Comparison of ENCODE assay signal across 9 mouse cellular contexts in genomic region chr6:128842356-128842944, GRCm38 (mm10). TPM values are rescaled to one million over a fixed set of nuclear protein-coding genes. Genes with fewer than 3 reads are reported as not detected.
DNase-seq lines count a peak whose midpoint lies in the region; ATAC-seq and TF ChIP-seq lines count a peak whose summit lies in the region.
"Had no signal": no experiment of that assay in that cellular context is flagged by ENCODE, and none has a peak within 500 bp of the region (broad histone marks: within the 10 kb centered on the region; RNA-seq: fewer than 3 reads in every experiment).

No protein-coding gene starts in this region.

- no peak for TF ChIP-seq EP300 in heart, adult 2 months (IDR thresholded peaks at IDR 0.05; ENCODE audit: insufficient read depth, low read depth, low read length)
- no peak for TF ChIP-seq EP300 in liver, embryonic 14.5 days (IDR thresholded peaks at IDR 0.05; ENCODE audit: low read depth)

- no peak for DNase-seq in heart, adult 2 months
- no peak for DNase-seq in heart, adult 18-20 months
- DNase-seq in A20 (ENCODE audit: low read depth, low spot score): peak; percentile 74
- DNase-seq in forebrain, embryonic 11.5 days (ENCODE audit: low spot score): no peak
- no peak for DNase-seq in liver, embryonic 14.5 days (ENCODE audit: low read depth in 3 of 3, low spot score in 3 of 3)
- no peak for DNase-seq in left cerebral cortex, adult 11 months (ENCODE audit: low spot score)
- DNase-seq in thymus, postnatal 10 days (ENCODE audit: low spot score in 2 of 2): no peak

- no peaks in the 10 kb centered on the region for H3K79me2 ChIP-seq in heart, adult 2 months (replicated peaks; ENCODE audit: control insufficient read depth, insufficient read depth, low read length)

- peak overlapping the region; percentile 95 for H3K9ac ChIP-seq in heart, adult 2 months (ENCODE audit: low read depth, low read length)
- peak overlapping the region; percentile 73 for H3K9ac ChIP-seq in forebrain, embryonic 11.5 days (ENCODE audit: low read length)
- H3K9ac ChIP-seq in liver, embryonic 14.5 days (replicated peaks): peak overlapping the region; percentile 75

- peak overlapping the region; percentile 59 for H3K4me2 ChIP-seq in forebrain, embryonic 11.5 days (ENCODE audit: low read depth, low read length, severe bottlenecking)
- H3K4me2 ChIP-seq in liver, embryonic 14.5 days (ENCODE audit: low read depth): peak overlapping the region; percentile 81

- intact Hi-C loops in heart, adult 2 months (cut with DNase I): loop anchor here (2.0 to 5.0 kb wide), 2 partner anchors 14 to 405 kb away; partner anchors contain the start of gene Fkbp4

- H3K9me3 ChIP-seq in forebrain, embryonic 11.5 days (ENCODE audit: control insufficient read depth, low read length): no peaks in the 10 kb centered on the region
- H3K9me3 ChIP-seq in liver, embryonic 14.5 days (ENCODE audit: control insufficient read depth, low read length): no peaks in the 10 kb centered on the region

- no peak for TF ChIP-seq CTCF in heart, adult 2 months (IDR thresholded peaks at IDR 0.05)
- TF ChIP-seq CTCF in liver, embryonic 14.5 days (IDR thresholded peaks at IDR 0.05; ENCODE audit: low read depth): no peak

- H3K27me3 ChIP-seq in heart, adult 2 months (ENCODE audit: control insufficient read depth, insufficient read depth, low read length): no peaks in the 10 kb centered on the region
- H3K27me3 ChIP-seq in forebrain, embryonic 11.5 days (ENCODE audit: control insufficient read depth, insufficient read depth, low read length): no peaks in the 10 kb centered on the region
- no peaks in the 10 kb centered on the region for H3K27me3 ChIP-seq in liver, embryonic 14.5 days (ENCODE audit: control insufficient read depth, insufficient read depth, low read length)
- H3K27me3 ChIP-seq: Patski had no signal

- peak overlapping the region; percentile 86 for H3K4me3 ChIP-seq in heart, adult 2 months
- H3K4me3 ChIP-seq in forebrain, embryonic 11.5 days (ENCODE audit: low read depth, low read length): peak overlapping the region; percentile 76
- H3K4me3 ChIP-seq in liver, embryonic 14.5 days (ENCODE audit: insufficient read depth in 1 of 2, low read depth in 2 of 2, low read length in 2 of 2): peak overlapping the region; percentile 75 to 86

- H3K27ac ChIP-seq in heart, adult 2 months: peak overlapping the region; percentile 96
- peak overlapping the region; percentile 62; the same call in 1 of the 2 replicates for H3K27ac ChIP-seq in forebrain, embryonic 11.5 days (ENCODE audit: low read depth, low read length)
- H3K27ac ChIP-seq in liver, embryonic 14.5 days: no peak overlapping the region

- WGBS in heart, adult 2 months: under 1% methylated on average over 20 of the region's 20 CpGs
- WGBS in forebrain, embryonic 11.5 days: under 1% methylated on average over 20 of the region's 20 CpGs
- WGBS in liver, embryonic 14.5 days (ENCODE audit: insufficient replicate concordance): 2% methylated on average over 20 of the region's 20 CpGs

- no peak for ATAC-seq in forebrain, embryonic 11.5 days (replicated peaks; ENCODE audit: low FRiP score)
- no peak for ATAC-seq in liver, embryonic 14.5 days (ENCODE audit: insufficient read depth)
- ATAC-seq in inflammation-experienced regulatory T-cells, adult 6 months: no peak

- TF ChIP-seq POLR2A in heart, adult 2 months (IDR thresholded peaks at IDR 0.05; ENCODE audit: insufficient read depth, low read depth, low read length): no peak

- H3K36me3 ChIP-seq in heart, adult 2 months (ENCODE audit: control insufficient read depth, insufficient read depth, low read length): no peaks in the 10 kb centered on the region
- H3K36me3 ChIP-seq in forebrain, embryonic 11.5 days (ENCODE audit: control insufficient read depth, insufficient read depth, low read length): no peaks in the 10 kb centered on the region
- H3K36me3 ChIP-seq in liver, embryonic 14.5 days (replicated peaks; ENCODE audit: control insufficient read depth, insufficient read depth, low read depth): no peaks in the 10 kb centered on the region

- peaks cover 6% of the 10 kb centered on the region; the same call in 1 of the 2 replicates for H3K4me1 ChIP-seq in heart, adult 2 months (ENCODE audit: control insufficient read depth, insufficient read depth, low read length)
- peaks cover 9% of the 10 kb centered on the region; the same call in 1 of the 2 replicates for H3K4me1 ChIP-seq in forebrain, embryonic 11.5 days (replicated peaks; ENCODE audit: control insufficient read depth, insufficient read depth, low read length)
- peaks cover 3 to 24% of the 10 kb centered on the region in 2 experiments for H3K4me1 ChIP-seq in liver, embryonic 14.5 days (replicated peaks; ENCODE audit: control insufficient read depth in 2 of 2, insufficient read depth in 2 of 2, low read length in 1 of 2)

RNA-seq across cellular contexts. Expression of gene Klrb1b, which starts 16.3 kb away (rescaled TPM):
- not detected for total RNA-seq in heart, adult 2 months (2021)
- 0.41 TPM in 1 of 2 replicates, not detected in the other for polyA plus RNA-seq in heart, adult 2 months (2012; rRNA removed)
- under 1 TPM; 0.21 to 0.45 TPM for total RNA-seq in heart, adult 18-20 months (2021)
- not detected in 2 replicates for polyA plus RNA-seq in forebrain, embryonic 11.5 days (2014; fragmentation: Nextera tagmentation; extraction: Ambion mirVana)
- polyA plus RNA-seq in liver, embryonic 14.5 days (2012; rRNA removed): 0.08 and 0.18 TPM in 2 replicates
- polyA plus RNA-seq in liver, embryonic 14.5 days (2014; fragmentation: Nextera tagmentation; extraction: Ambion mirVana): 0.13 TPM in 1 of 2 replicates, not detected in the other
- under 1 TPM in 1 of 3 experiments, not detected in 2; 0.79 TPM for polyA plus RNA-seq in inflammation-experienced regulatory T-cells, adult 6 months (2017; shearing (Covaris generic))
- polyA plus RNA-seq: Patski had no signal

RNA-seq across cellular contexts. Expression of gene Gm44511, which starts 16.3 kb away (rescaled TPM):
- not detected for total RNA-seq in heart, adult 2 months (2021)
- polyA plus RNA-seq in heart, adult 2 months (2012; rRNA removed): 0.86 TPM in 1 of 2 replicates, not detected in the other
- not detected for total RNA-seq in heart, adult 18-20 months (2021)
- polyA plus RNA-seq in forebrain, embryonic 11.5 days (2014; fragmentation: Nextera tagmentation; extraction: Ambion mirVana): not detected in 2 replicates
- polyA plus RNA-seq in liver, embryonic 14.5 days (2012; rRNA removed): not detected in 2 replicates
- polyA plus RNA-seq in liver, embryonic 14.5 days (2014; fragmentation: Nextera tagmentation; extraction: Ambion mirVana): not detected in 2 replicates
- polyA plus RNA-seq in inflammation-experienced regulatory T-cells, adult 6 months (2017; shearing (Covaris generic)): not detected
- polyA plus RNA-seq: Patski had no signal

RNA-seq across cellular contexts. Expression of gene Clec2i, which starts 44.9 kb away (rescaled TPM):
- total RNA-seq in heart, adult 2 months (2021): under 1 TPM in 1 of 2 experiments, not detected in 1; 0.14 TPM
- polyA plus RNA-seq in heart, adult 2 months (2012; rRNA removed): 0.12 and 0.31 TPM in 2 replicates
- total RNA-seq in heart, adult 18-20 months (2021): under 1 TPM in 1 of 2 experiments, not detected in 1; 0.62 TPM
- not detected in 2 replicates for polyA plus RNA-seq in forebrain, embryonic 11.5 days (2014; fragmentation: Nextera tagmentation; extraction: Ambion mirVana)
- 0.09 and 0.10 TPM in 2 replicates for polyA plus RNA-seq in liver, embryonic 14.5 days (2012; rRNA removed)
- 0.08 TPM in 1 of 2 replicates, not detected in the other for polyA plus RNA-seq in liver, embryonic 14.5 days (2014; fragmentation: Nextera tagmentation; extraction: Ambion mirVana)
- 10 to 100 TPM; 70.5 to 91.7 (median 73.9) TPM for polyA plus RNA-seq in inflammation-experienced regulatory T-cells, adult 6 months (2017; shearing (Covaris generic))
- polyA plus RNA-seq: Patski had no signal

RNA-seq across cellular contexts. Expression of gene BC035044, which starts 48.5 kb away (rescaled TPM):
- total RNA-seq in heart, adult 2 months (2021): under 1 TPM in 1 of 2 experiments, not detected in 1; 0.47 TPM
- 0.35 and 0.50 TPM in 2 replicates for polyA plus RNA-seq in heart, adult 2 months (2012; rRNA removed)
- total RNA-seq in heart, adult 18-20 months (2021): 1 to 10 TPM in 1 of 2 experiments, under 1 TPM in 1; 0.45 to 1.4 TPM
- polyA plus RNA-seq in forebrain, embryonic 11.5 days (2014; fragmentation: Nextera tagmentation; extraction: Ambion mirVana): 0.28 and 0.88 TPM in 2 replicates
- polyA plus RNA-seq in liver, embryonic 14.5 days (2012; rRNA removed): 2.4 and 5.0 TPM in 2 replicates
- 5.4 and 10.6 TPM in 2 replicates for polyA plus RNA-seq in liver, embryonic 14.5 days (2014; fragmentation: Nextera tagmentation; extraction: Ambion mirVana)
- 1 to 10 TPM; 4.6 to 6.7 (median 5.6) TPM for polyA plus RNA-seq in inflammation-experienced regulatory T-cells, adult 6 months (2017; shearing (Covaris generic))
- polyA plus RNA-seq: Patski had no signal

RNA-seq across cellular contexts. Expression of gene Klrb1c, which starts 53.4 kb away (rescaled TPM):
- total RNA-seq in heart, adult 2 months (2021): under 1 TPM; 0.18 TPM
- polyA plus RNA-seq in heart, adult 2 months (2012; rRNA removed): 0.20 and 0.92 TPM in 2 replicates
- not detected for total RNA-seq in heart, adult 18-20 months (2021)
- not detected in 2 replicates for polyA plus RNA-seq in forebrain, embryonic 11.5 days (2014; fragmentation: Nextera tagmentation; extraction: Ambion mirVana)
- 0.04 and 0.09 TPM in 2 replicates for polyA plus RNA-seq in liver, embryonic 14.5 days (2012; rRNA removed)
- polyA plus RNA-seq in liver, embryonic 14.5 days (2014; fragmentation: Nextera tagmentation; extraction: Ambion mirVana): 0.09 and 0.25 TPM in 2 replicates
- polyA plus RNA-seq in inflammation-experienced regulatory T-cells, adult 6 months (2017; shearing (Covaris generic)): under 1 TPM; 0.33 to 0.67 (median 0.34) TPM
- polyA plus RNA-seq: Patski had no signal

Comparison
In these comparisons a context has a peak if more than half of its experiments do, and no peak if none do; other contexts are left out.
1. RNA of gene Clec2i, which starts 44.9 kb away (polyA plus RNA-seq): 70.5 to 91.7 TPM in inflammation-experienced regulatory T-cells, adult 6 months; 0.12 to 0.31 TPM in heart, adult 2 months, 0.08 to 0.10 TPM in liver, embryonic 14.5 days and not detected in forebrain, embryonic 11.5 days; every median in the first group is over 10 times any median in the second.
2. Peak in every context shown above with its lines, with median percentiles within 50 percentile points of each other: H3K4me3 ChIP-seq and H3K9ac ChIP-seq.